Mouse (Mus musculus): ENCODE results near the gene Rin2. TPM values are rescaled to one million over a fixed set of nuclear protein-coding genes. Genes with fewer than 3 reads are reported as not detected.
"Not testable (repeated sequence)": the region's sequence is repeated elsewhere in the genome, so short reads cannot be mapped to it uniquely, and the experiment has no call there.

The Rin2 gene
- polyA plus RNA-seq, 1 experiment = 9.3 TPM

GRCm38 (mm10) chr2:145712026-145712425 is 37.0 kb downstream of the Rin2 start:
- Histone ChIP-seq H3K79me3 (ENCODE audit: low read depth) (no peaks in the 10 kb centered on the region), H3ac (ENCODE audit: control insufficient read depth, insufficient read length, low read depth) (no peak overlapping the region), H3K4me3 (ENCODE audit: insufficient read depth, poor library complexity, severe bottlenecking) (no peak overlapping the region), H3K27me3 (ENCODE audit: control insufficient read depth, insufficient read depth, insufficient read length) (no peaks in the 10 kb centered on the region), H3K79me2 (ENCODE audit: control insufficient read depth, insufficient read depth) (no peaks in the 10 kb centered on the region), H3K36me3 (ENCODE audit: control insufficient read depth, insufficient read depth) (no peaks in the 10 kb centered on the region)
- TF ChIP-seq MAX (IDR thresholded peaks at IDR 0.05) = no peak
- no peak for TF ChIP-seq FOSL1 (IDR thresholded peaks at IDR 0.05; ENCODE audit: insufficient read depth, low read length, poor library complexity, severe bottlenecking)
- TF ChIP-seq MYOD1 (IDR thresholded peaks at IDR 0.05; ENCODE audit: control insufficient read depth, insufficient read length, low read depth) = no peak
- TF ChIP-seq MYOG (IDR thresholded peaks at IDR 0.05; ENCODE audit: control insufficient read depth, extremely low read depth, insufficient read length) = no peak
- TF ChIP-seq USF1 (IDR thresholded peaks at IDR 0.05; ENCODE audit: low read depth) = no peak
- TF ChIP-seq CEBPB (IDR thresholded peaks at IDR 0.05; ENCODE audit: low read depth) = no peak
- TF ChIP-seq CTCF (IDR thresholded peaks at IDR 0.05; ENCODE audit: control insufficient read depth, insufficient read depth, insufficient read length) = no peak

- no peak for TF ChIP-seq USF1 (IDR thresholded peaks at IDR 0.05; ENCODE audit: low read depth)
- TF ChIP-seq CTCF (IDR thresholded peaks at IDR 0.05; ENCODE audit: control insufficient read depth, insufficient read depth, insufficient read length) = no peak
- no peak for TF ChIP-seq MAX (IDR thresholded peaks at IDR 0.05)
- no peak for TF ChIP-seq CEBPB (IDR thresholded peaks at IDR 0.05; ENCODE audit: low read depth)
- no peak for TF ChIP-seq MYOD1 (IDR thresholded peaks at IDR 0.05; ENCODE audit: control insufficient read depth, insufficient read length, low read depth)
- TF ChIP-seq FOSL1 (IDR thresholded peaks at IDR 0.05; ENCODE audit: insufficient read depth, low read length, poor library complexity, severe bottlenecking) = no peak
- no peak for TF ChIP-seq MYOG (IDR thresholded peaks at IDR 0.05; ENCODE audit: control insufficient read depth, extremely low read depth, insufficient read length)
These were observed 42.5 kb downstream of the Rin2 start for GRCm38 (mm10) chr2:145717539-145717938.

DNA sequence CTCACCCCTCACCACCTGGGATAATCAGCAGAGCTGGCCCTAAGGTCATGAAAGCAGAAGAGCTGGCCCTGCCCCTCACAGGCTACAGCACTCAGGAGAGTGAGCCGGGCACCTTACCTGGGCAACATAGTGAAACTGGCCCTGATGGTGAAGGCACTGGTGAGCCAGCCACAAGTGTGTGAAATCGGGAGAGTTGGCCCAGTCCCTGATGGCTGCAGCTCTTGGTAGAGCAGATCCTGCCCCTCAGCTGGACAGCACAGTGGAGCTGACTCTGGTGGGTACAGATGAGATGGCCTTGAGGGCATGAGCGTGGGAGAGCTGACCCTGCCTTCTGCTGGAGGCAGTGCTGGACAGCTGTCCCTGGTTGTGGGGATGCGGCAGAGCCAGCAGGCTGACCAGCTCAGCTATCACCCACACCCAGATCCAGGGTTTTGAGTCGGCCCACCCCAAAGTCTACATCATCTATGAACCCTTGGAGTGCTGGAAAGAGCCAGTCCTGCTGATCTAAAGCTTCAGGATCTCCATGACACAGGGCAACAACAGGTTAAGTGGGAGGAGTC is 43.7 kb downstream of the Rin2 start:
- Histone ChIP-seq H3K79me3 (ENCODE audit: low read depth) (no peaks in the 10 kb centered on the region), H3K36me3 (ENCODE audit: control insufficient read depth, insufficient read depth) (no peaks in the 10 kb centered on the region), H3K4me3 (ENCODE audit: insufficient read depth, poor library complexity, severe bottlenecking) (no peak overlapping the region), H3ac (ENCODE audit: control insufficient read depth, insufficient read length, low read depth) (no peak overlapping the region), H3K79me2 (ENCODE audit: control insufficient read depth, insufficient read depth) (no peaks in the 10 kb centered on the region), H3K27me3 (ENCODE audit: control insufficient read depth, insufficient read depth, insufficient read length) (no peaks in the 10 kb centered on the region)
- TF ChIP-seq USF1 (IDR thresholded peaks at IDR 0.05; ENCODE audit: low read depth) (no peak), MYOG (IDR thresholded peaks at IDR 0.05; ENCODE audit: control insufficient read depth, extremely low read depth, insufficient read length) (no peak), MAX (IDR thresholded peaks at IDR 0.05) (no peak), FOSL1 (IDR thresholded peaks at IDR 0.05; ENCODE audit: insufficient read depth, low read length, poor library complexity, severe bottlenecking) (no peak), MYOD1 (IDR thresholded peaks at IDR 0.05; ENCODE audit: control insufficient read depth, insufficient read length, low read depth) (no peak), CTCF (IDR thresholded peaks at IDR 0.05; ENCODE audit: control insufficient read depth, insufficient read depth, insufficient read length) (no peak), CEBPB (IDR thresholded peaks at IDR 0.05; ENCODE audit: low read depth) (no peak)

More at GRCm38 (mm10) chr2:145717539-145717938, 42.5 kb downstream of the Rin2 start:
- no peaks in the 10 kb centered on the region for H3K27me3 ChIP-seq (ENCODE audit: control insufficient read depth, insufficient read depth, insufficient read length)
- no peak overlapping the region for H3ac ChIP-seq (ENCODE audit: control insufficient read depth, insufficient read length, low read depth)
- H3K79me3 ChIP-seq (ENCODE audit: low read depth) = no peaks in the 10 kb centered on the region
- H3K79me2 ChIP-seq (ENCODE audit: control insufficient read depth, insufficient read depth) = no peaks in the 10 kb centered on the region
- no peak overlapping the region for H3K4me3 ChIP-seq (ENCODE audit: insufficient read depth, poor library complexity, severe bottlenecking)
- no peaks in the 10 kb centered on the region for H3K36me3 ChIP-seq (ENCODE audit: control insufficient read depth, insufficient read depth)

DNA sequence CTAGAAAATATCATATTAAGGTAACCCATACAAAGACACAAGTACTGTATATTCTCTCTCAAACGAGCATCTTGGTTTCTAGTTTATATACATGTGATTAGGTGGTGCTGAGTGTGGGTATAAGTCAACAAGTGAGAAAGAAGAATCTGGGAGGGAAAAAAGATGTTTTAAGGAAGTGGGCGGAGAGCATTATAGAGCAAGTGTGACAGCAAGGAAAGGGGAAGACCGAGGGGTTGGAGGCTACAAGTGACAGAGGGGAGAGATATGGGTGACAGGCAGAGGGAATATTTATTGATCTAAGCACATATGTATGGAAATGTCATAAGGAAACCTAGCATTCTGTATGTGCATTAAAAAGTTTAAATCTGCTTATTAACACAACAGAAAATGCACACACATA is 45.1 kb downstream of the Rin2 start:
- Histone ChIP-seq H3K4me3 (ENCODE audit: insufficient read depth, poor library complexity, severe bottlenecking) (no peak overlapping the region), H3K27me3 (ENCODE audit: control insufficient read depth, insufficient read depth, insufficient read length) (no peaks in the 10 kb centered on the region), H3K79me3 (ENCODE audit: low read depth) (no peaks in the 10 kb centered on the region), H3K79me2 (ENCODE audit: control insufficient read depth, insufficient read depth) (no peaks in the 10 kb centered on the region), H3ac (ENCODE audit: control insufficient read depth, insufficient read length, low read depth) (no peak overlapping the region), H3K36me3 (ENCODE audit: control insufficient read depth, insufficient read depth) (no peaks in the 10 kb centered on the region)
- TF ChIP-seq MAX (IDR thresholded peaks at IDR 0.05) (no peak), MYOD1 (IDR thresholded peaks at IDR 0.05; ENCODE audit: control insufficient read depth, insufficient read length, low read depth) (no peak), FOSL1 (IDR thresholded peaks at IDR 0.05; ENCODE audit: insufficient read depth, low read length, poor library complexity, severe bottlenecking) (no peak), CTCF (IDR thresholded peaks at IDR 0.05; ENCODE audit: control insufficient read depth, insufficient read depth, insufficient read length) (no peak), CEBPB (IDR thresholded peaks at IDR 0.05; ENCODE audit: low read depth) (no peak), USF1 (IDR thresholded peaks at IDR 0.05; ENCODE audit: low read depth) (no peak), MYOG (IDR thresholded peaks at IDR 0.05; ENCODE audit: control insufficient read depth, extremely low read depth, insufficient read length) (no peak)

DNA sequence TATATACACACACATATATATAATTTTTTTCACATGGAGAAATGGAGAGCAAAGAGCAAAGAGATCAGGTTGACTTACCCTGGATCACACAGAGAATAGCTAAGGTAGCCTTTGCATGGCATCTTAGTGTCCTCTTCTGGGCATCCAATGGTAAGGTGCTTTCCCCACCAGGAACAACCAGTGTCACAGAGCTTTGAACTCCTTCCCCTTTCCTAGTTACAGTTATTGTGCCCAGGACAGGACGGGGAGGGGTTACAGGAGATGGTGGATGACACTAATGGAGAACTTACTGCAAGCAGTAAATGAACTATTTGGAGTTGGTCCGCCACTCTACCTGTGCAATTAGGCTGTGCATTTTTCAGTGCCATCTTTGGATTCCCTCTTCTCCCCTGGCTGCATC is 45.7 kb downstream of the Rin2 start:
- no peaks in the 10 kb centered on the region for H3K36me3 ChIP-seq (ENCODE audit: control insufficient read depth, insufficient read depth)
- no peak overlapping the region for H3K4me3 ChIP-seq (ENCODE audit: insufficient read depth, poor library complexity, severe bottlenecking)
- no peaks in the 10 kb centered on the region for H3K79me3 ChIP-seq (ENCODE audit: low read depth)
- no peaks in the 10 kb centered on the region for H3K79me2 ChIP-seq (ENCODE audit: control insufficient read depth, insufficient read depth)
- TF ChIP-seq MAX (IDR thresholded peaks at IDR 0.05) (no peak), FOSL1 (IDR thresholded peaks at IDR 0.05; ENCODE audit: insufficient read depth, low read length, poor library complexity, severe bottlenecking) (no peak), CTCF (IDR thresholded peaks at IDR 0.05; ENCODE audit: control insufficient read depth, insufficient read depth, insufficient read length) (no peak), USF1 (IDR thresholded peaks at IDR 0.05; ENCODE audit: low read depth) (no peak), CEBPB (IDR thresholded peaks at IDR 0.05; ENCODE audit: low read depth) (no peak), MYOG (IDR thresholded peaks at IDR 0.05; ENCODE audit: control insufficient read depth, extremely low read depth, insufficient read length) (no peak), MYOD1 (IDR thresholded peaks at IDR 0.05; ENCODE audit: control insufficient read depth, insufficient read length, low read depth) (no peak)
- no peaks in the 10 kb centered on the region for H3K27me3 ChIP-seq (ENCODE audit: control insufficient read depth, insufficient read depth, insufficient read length)
- H3ac ChIP-seq (ENCODE audit: control insufficient read depth, insufficient read length, low read depth) = no peak overlapping the region

DNA sequence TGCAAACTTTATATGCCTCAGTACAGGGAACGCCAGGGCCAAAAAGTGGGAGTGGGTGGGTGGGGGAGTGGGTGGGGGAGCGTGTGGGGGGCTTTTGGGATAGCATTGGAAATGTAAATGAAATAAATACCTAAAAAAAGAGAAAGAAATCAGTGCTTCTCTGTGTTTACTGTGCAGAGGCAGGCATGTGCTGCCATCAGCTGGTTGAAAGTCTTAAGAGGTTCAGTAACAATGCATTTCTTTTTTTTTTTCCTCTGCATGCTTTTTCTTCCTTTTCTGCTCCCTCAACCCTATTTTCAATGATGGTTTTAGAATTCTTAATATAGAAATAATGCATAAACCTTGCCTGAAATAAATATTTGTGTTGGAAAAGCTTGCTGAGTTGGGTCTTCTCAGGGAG is 47.3 kb downstream of the Rin2 start:
- not testable (repeated sequence) for H3K36me3 ChIP-seq (ENCODE audit: control insufficient read depth, insufficient read depth); H3ac ChIP-seq (ENCODE audit: control insufficient read depth, insufficient read length, low read depth); H3K79me2 ChIP-seq (ENCODE audit: control insufficient read depth, insufficient read depth); H3K79me3 ChIP-seq (ENCODE audit: low read depth); H3K4me3 ChIP-seq (ENCODE audit: insufficient read depth, poor library complexity, severe bottlenecking); H3K27me3 ChIP-seq (ENCODE audit: control insufficient read depth, insufficient read depth, insufficient read length)
